In genomic region chr13:94240111-94240510, GRCm38 (mm10) we compare ENCODE assay signal across 15 mouse cellular contexts.
"Had no signal": no experiment of that assay in that cellular context is flagged by ENCODE, and none has a peak within 500 bp of the region (broad histone marks: within the 10 kb centered on the region; RNA-seq: fewer than 3 reads in every experiment).

No protein-coding gene starts in this region.

- H3K36me3 ChIP-seq: limb, embryonic 12.5 days; midbrain, embryonic 10.5 days; neural tube, embryonic 15.5 days had no signal

- H3K4me1 ChIP-seq: neural tube, embryonic 15.5 days had no signal

- H3K9me3 ChIP-seq: limb, embryonic 12.5 days; midbrain, embryonic 10.5 days; neural tube, embryonic 15.5 days had no signal

- DNase-seq: kidney, postnatal 36 days; layer of hippocampus, adult 9-11 months; layer of hippocampus, postnatal 36 days; liver; lung, adult 18-20 months; lung, postnatal 4 days; midbrain, embryonic 14.5 days; right cerebral cortex, adult 18-20 months; right cerebral cortex, postnatal 25 days; thymus, postnatal 4 days had no signal

- H3K4me3 ChIP-seq: limb, embryonic 12.5 days; midbrain, embryonic 10.5 days; myocyte; neural tube, embryonic 15.5 days had no signal

- H3K27ac ChIP-seq: limb, embryonic 12.5 days; liver, embryonic 14.5 days; neural tube, embryonic 15.5 days had no signal

- H3K9ac ChIP-seq: limb, embryonic 12.5 days; liver, embryonic 14.5 days; neural tube, embryonic 15.5 days had no signal
